ENCODE assay signal across 15 mouse cellular contexts in genomic region chr14:62841726-62842125, GRCm38 (mm10).
"Had no signal": no experiment of that assay in that cellular context is flagged by ENCODE, and none has a peak within 500 bp of the region (broad histone marks: within the 10 kb centered on the region; RNA-seq: fewer than 3 reads in every experiment).

No protein-coding gene starts in this region.

- H3K27me3 ChIP-seq: limb, embryonic 13.5 days; midbrain, embryonic 13.5 days; stomach, embryonic 15.5 days had no signal

- H3K9ac ChIP-seq: limb, embryonic 13.5 days; liver, embryonic 15.5 days; midbrain, embryonic 13.5 days; stomach, embryonic 15.5 days had no signal

- H3K36me3 ChIP-seq: liver, embryonic 15.5 days had no signal

- H3K4me2 ChIP-seq: limb, embryonic 13.5 days; liver, embryonic 11.5 days; liver, embryonic 15.5 days; midbrain, embryonic 13.5 days; stomach, embryonic 15.5 days had no signal

- H3K4me3 ChIP-seq: limb, embryonic 13.5 days; liver, embryonic 15.5 days; megakaryocyte, embryonic 14.5 days; midbrain, embryonic 13.5 days; stomach, embryonic 15.5 days had no signal

- H3K27ac ChIP-seq: limb, embryonic 13.5 days; liver, embryonic 15.5 days; midbrain, embryonic 13.5 days; stomach, embryonic 15.5 days had no signal

- H3K9me3 ChIP-seq: limb, embryonic 13.5 days; liver, embryonic 15.5 days; midbrain, embryonic 13.5 days; stomach, embryonic 15.5 days had no signal

- DNase-seq: kidney, adult 8-10 months; kidney, postnatal 25 days; layer of hippocampus, postnatal 36 days; lung, adult 2 months; lung, postnatal 36 days; right cerebral cortex, postnatal 14 days; thymus, adult 2 months; thymus, postnatal 25 days had no signal

- ATAC-seq: lung, postnatal 0 days; midbrain, embryonic 13.5 days had no signal
